Mouse (Mus musculus) heart, postnatal 0 days (tissue): ENCODE measurements at regions not wholly inside any gene's neighbourhood (a gene's known extent, or its start where the extent isn't known, plus 50 kb on each side); places are given as distances from the start of the nearest gene placed in this dataset.

Experiments used
- CTCF ChIP-seq: IDR thresholded peaks from 2 replicates; pipeline ENCODE4 v1.5.1; 2016; ENCODE audit warnings: antibody characterized with exemption, control low read depth, low read depth
- EP300 ChIP-seq: IDR thresholded peaks from 2 replicates; pipeline ENCODE4 v1.6.1; 2016; ENCODE audit warnings: antibody characterized with exemption, low read depth

DNA sequence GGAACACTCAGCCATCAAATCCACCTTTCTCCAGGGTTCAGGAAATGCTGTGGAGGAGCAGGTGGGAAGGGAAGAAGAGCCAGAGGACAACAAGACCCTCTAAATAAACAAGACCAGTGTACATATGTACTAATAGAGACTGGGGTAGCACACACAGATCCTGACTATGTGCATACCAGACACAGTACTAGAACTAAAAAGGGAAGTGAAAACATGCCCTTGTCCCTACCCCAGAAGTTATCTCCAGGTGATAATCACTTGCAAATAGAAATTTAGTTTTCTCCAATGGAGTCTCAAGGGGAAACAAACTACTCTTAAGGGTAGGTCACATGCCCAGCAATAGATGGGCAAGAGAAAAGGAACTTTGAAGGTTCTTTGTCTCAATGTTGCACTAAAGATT lies 518.9 kb upstream of the Tbc1d2b start:
- no peak for TF ChIP-seq CTCF
- no peak for TF ChIP-seq EP300
